7 mouse cellular contexts compared by ENCODE assay signal in genomic region chr11:115513271-115514237, GRCm38 (mm10). TPM values are rescaled to one million over a fixed set of nuclear protein-coding genes. Genes with fewer than 3 reads are reported as not detected.
A peak's percentile ranks its signal among the peaks of the same experiment; 100 is the strongest.
DNase-seq lines count a peak whose midpoint lies in the region; TF ChIP-seq lines count a peak whose summit lies in the region.

No protein-coding gene starts in this region.

- TF ChIP-seq CTCF in brain, embryonic 14.5 days (IDR thresholded peaks at IDR 0.05; ENCODE audit: borderline replicate concordance, extremely low read depth, insufficient read depth, insufficient read length), result no peak

- TF ChIP-seq POLR2A in brain, embryonic 14.5 days (IDR thresholded peaks at IDR 0.05; ENCODE audit: borderline replicate concordance, extremely low read depth, insufficient read depth, insufficient read length, poor library complexity, severe bottlenecking), result peak; percentile 12; the same call in 1 of the 2 replicates

- H3K4me1 ChIP-seq in forebrain, embryonic 10.5 days, result peaks cover 55% of the 10 kb centered on the region

- H3K79me2 ChIP-seq in macrophage (ENCODE audit: inconsistent target), result peaks cover 52% of the 10 kb centered on the region

- peak overlapping the region; percentile 99 for H3K27ac ChIP-seq in forebrain, embryonic 10.5 days
- peak overlapping the region; percentile 82 for H3K27ac ChIP-seq in macrophage

- H3K9me3 ChIP-seq in forebrain, embryonic 10.5 days, result no peaks in the 10 kb centered on the region

- under 1% methylated on average over 57 of the region's 57 CpGs for WGBS in forebrain, embryonic 10.5 days
- under 1% methylated on average over 56 of the region's 57 CpGs for WGBS in macrophage (ENCODE audit: missing documents)

- DNase-seq in MEL-GATA-1-ER (ENCODE audit: extremely low read depth, low read depth), result peak; percentile 14
- peak; percentile 77 for DNase-seq in brain, embryonic 14.5 days (ENCODE audit: low read depth)
- DNase-seq in forebrain, embryonic 10.5 days (ENCODE audit: extremely low spot score, low spot score), result peak; percentile 70
- DNase-seq in heart, postnatal 14 days, result peak; percentile 45 to 54
- peak; percentile 30 to 60 for DNase-seq in kidney, postnatal 36 days
- DNase-seq in right cerebral cortex, postnatal 36 days (ENCODE audit: low spot score in 2 of 2), result peak; percentile 46 to 65

- peak overlapping the region; percentile 99 for H3K4me3 ChIP-seq in forebrain, embryonic 10.5 days
- peak overlapping the region; percentile 90 for H3K4me3 ChIP-seq in macrophage (ENCODE audit: inconsistent target)

- H3K36me3 ChIP-seq in forebrain, embryonic 10.5 days (replicated peaks), result peaks cover 11% of the 10 kb centered on the region
- no peaks in the 10 kb centered on the region for H3K36me3 ChIP-seq in macrophage (ENCODE audit: inconsistent target)

- no peaks in the 10 kb centered on the region for H3K27me3 ChIP-seq in forebrain, embryonic 10.5 days (ENCODE audit: poor library complexity, severe bottlenecking)

- intact Hi-C loops in heart, postnatal 14 days (cut with DNase I), result loop anchor here (1.0 kb wide), 1 partner anchor 23 kb away; the partner anchor contains the start of gene Sumo2

RNA-seq across cellular contexts. Expression of gene Jpt1, which starts 0.6 kb away (rescaled TPM):
- polyA plus RNA-seq in brain, embryonic 14.5 days (2012; rRNA removed), result 1,229 and 1,645 TPM in 2 replicates
- 719 and 771 TPM in 2 replicates for polyA plus RNA-seq in forebrain, embryonic 10.5 days (2016; fragmentation: Nextera tagmentation; extraction: Ambion mirVana)
- 100 to 1,000 TPM; 159 to 196 TPM for total RNA-seq in heart, postnatal 14 days (2021)
- 100 to 1,000 TPM in 2 of 26 experiments, 10 to 100 TPM in 24; 14.6 to 172 (median 57.7) TPM for total RNA-seq in macrophage (2018; cell fraction: chromatin; rRNA removed)
- 100 to 1,000 TPM; 121 to 188 (median 157) TPM for total RNA-seq in macrophage (2018; cell fraction: cytosol; rRNA removed)
- total RNA-seq in macrophage (2018; cell fraction: nucleus; rRNA removed), result 100 to 1,000 TPM in 8 of 26 experiments, 10 to 100 TPM in 18; 38.4 to 219 (median 80.8) TPM
- 68.8 to 166 TPM (median 152 TPM) in 3 replicates for polyA plus RNA-seq in macrophage (2018)

RNA-seq across cellular contexts. Expression of gene Nt5c, which starts 21.9 kb away (rescaled TPM):
- polyA plus RNA-seq in brain, embryonic 14.5 days (2012; rRNA removed), result 67.9 and 84.3 TPM in 2 replicates
- polyA plus RNA-seq in forebrain, embryonic 10.5 days (2016; fragmentation: Nextera tagmentation; extraction: Ambion mirVana), result 93.2 and 94.5 TPM in 2 replicates
- total RNA-seq in heart, postnatal 14 days (2021), result 10 to 100 TPM; 15.2 to 17.3 TPM
- total RNA-seq in macrophage (2018; cell fraction: chromatin; rRNA removed), result 10 to 100 TPM in 25 of 26 experiments, 1 to 10 TPM in 1; 9.6 to 84.8 (median 39.6) TPM
- total RNA-seq in macrophage (2018; cell fraction: cytosol; rRNA removed), result 10 to 100 TPM; 55.5 to 84.1 (median 74.9) TPM
- total RNA-seq in macrophage (2018; cell fraction: nucleus; rRNA removed), result 10 to 100 TPM; 17.9 to 67.4 (median 43.0) TPM
- polyA plus RNA-seq in macrophage (2018), result 54.5 to 73.7 TPM (median 60.1 TPM) in 3 replicates

RNA-seq across cellular contexts. Expression of gene Sumo2, which starts 22.5 kb away (rescaled TPM):
- polyA plus RNA-seq in brain, embryonic 14.5 days (2012; rRNA removed), result 702 and 773 TPM in 2 replicates
- 1,497 and 1,498 TPM in 2 replicates for polyA plus RNA-seq in forebrain, embryonic 10.5 days (2016; fragmentation: Nextera tagmentation; extraction: Ambion mirVana)
- total RNA-seq in heart, postnatal 14 days (2021), result 100 to 1,000 TPM; 165 to 189 TPM
- 10 to 100 TPM; 20.6 to 96.6 (median 61.5) TPM for total RNA-seq in macrophage (2018; cell fraction: chromatin; rRNA removed)
- 100 to 1,000 TPM; 179 to 277 (median 220) TPM for total RNA-seq in macrophage (2018; cell fraction: cytosol; rRNA removed)
- 100 to 1,000 TPM in 5 of 26 experiments, 10 to 100 TPM in 21; 40.2 to 124 (median 69.1) TPM for total RNA-seq in macrophage (2018; cell fraction: nucleus; rRNA removed)
- 229 to 319 TPM (median 316 TPM) in 3 replicates for polyA plus RNA-seq in macrophage (2018)

RNA-seq across cellular contexts. Expression of gene Armc7, which starts 38.1 kb away (rescaled TPM):
- 12.4 and 15.1 TPM in 2 replicates for polyA plus RNA-seq in brain, embryonic 14.5 days (2012; rRNA removed)
- 8.1 and 8.2 TPM in 2 replicates for polyA plus RNA-seq in forebrain, embryonic 10.5 days (2016; fragmentation: Nextera tagmentation; extraction: Ambion mirVana)
- total RNA-seq in heart, postnatal 14 days (2021), result 1 to 10 TPM; 1.3 to 1.7 TPM
- total RNA-seq in macrophage (2018; cell fraction: chromatin; rRNA removed), result 10 to 100 TPM in 25 of 26 experiments, 1 to 10 TPM in 1; 7.2 to 61.1 (median 32.3) TPM
- total RNA-seq in macrophage (2018; cell fraction: cytosol; rRNA removed), result 10 to 100 TPM in 23 of 26 experiments, 1 to 10 TPM in 3; 8.6 to 29.6 (median 20.3) TPM
- 10 to 100 TPM in 23 of 26 experiments, 1 to 10 TPM in 3; 7.9 to 46.7 (median 21.8) TPM for total RNA-seq in macrophage (2018; cell fraction: nucleus; rRNA removed)
- 21.4 to 26.8 TPM (median 22.9 TPM) in 3 replicates for polyA plus RNA-seq in macrophage (2018)

RNA-seq across cellular contexts. Expression of gene Nup85, which starts 50.7 kb away (rescaled TPM):
- polyA plus RNA-seq in brain, embryonic 14.5 days (2012; rRNA removed), result 105 and 168 TPM in 2 replicates
- polyA plus RNA-seq in forebrain, embryonic 10.5 days (2016; fragmentation: Nextera tagmentation; extraction: Ambion mirVana), result 281 and 299 TPM in 2 replicates
- 10 to 100 TPM; 20.9 to 22.3 TPM for total RNA-seq in heart, postnatal 14 days (2021)
- 10 to 100 TPM in 25 of 26 experiments, 1 to 10 TPM in 1; 10.0 to 98.2 (median 49.3) TPM for total RNA-seq in macrophage (2018; cell fraction: chromatin; rRNA removed)
- total RNA-seq in macrophage (2018; cell fraction: cytosol; rRNA removed), result 10 to 100 TPM in 25 of 26 experiments, 1 to 10 TPM in 1; 8.5 to 19.6 (median 14.7) TPM
- total RNA-seq in macrophage (2018; cell fraction: nucleus; rRNA removed), result 100 to 1,000 TPM in 1 of 26 experiments, 10 to 100 TPM in 24, 1 to 10 TPM in 1; 8.9 to 116 (median 27.8) TPM
- 11.4 to 41.8 TPM (median 14.7 TPM) in 3 replicates for polyA plus RNA-seq in macrophage (2018)

Comparison
In these comparisons a context has a peak if more than half of its experiments do, and no peak if none do; other contexts are left out.
1. Peak in every context shown above with its lines: DNase-seq, H3K4me3 ChIP-seq and H3K27ac ChIP-seq.
2. DNase-seq: peak in every context shown above with its lines; median percentile 77 in brain, embryonic 14.5 days; 70 in forebrain, embryonic 10.5 days; 56 in right cerebral cortex, postnatal 36 days; 50 in heart, postnatal 14 days; 45 in kidney, postnatal 36 days; 14 in MEL-GATA-1-ER.